Comparison of ENCODE assay signal across 7 mouse cellular contexts in genomic region chr19:44107661-44108521, GRCm38 (mm10). TPM values are rescaled to one million over a fixed set of nuclear protein-coding genes. Genes with fewer than 3 reads are reported as not detected.
DNase-seq lines count a peak whose midpoint lies in the region; ATAC-seq and TF ChIP-seq lines count a peak whose summit lies in the region.

No protein-coding gene starts in this region.

- H3K9me3 ChIP-seq in embryonic facial prominence, embryonic 15.5 days (replicated peaks), result no peaks in the 10 kb centered on the region
- no peaks in the 10 kb centered on the region for H3K9me3 ChIP-seq in heart, embryonic 15.5 days (replicated peaks)
- no peaks in the 10 kb centered on the region for H3K9me3 ChIP-seq in liver, postnatal 0 days (ENCODE audit: low read length)

- 29% methylated on average over 22 of the region's 22 CpGs for WGBS in embryonic facial prominence, embryonic 15.5 days
- WGBS in heart, embryonic 15.5 days, result 31% methylated on average over 22 of the region's 22 CpGs
- 34% methylated on average over 22 of the region's 22 CpGs for WGBS in liver, postnatal 0 days (ENCODE audit: insufficient replicate concordance)

- H3K36me3 ChIP-seq in embryonic facial prominence, embryonic 15.5 days, result peaks cover 35% of the 10 kb centered on the region
- peaks cover 24% of the 10 kb centered on the region for H3K36me3 ChIP-seq in heart, embryonic 15.5 days
- H3K36me3 ChIP-seq in liver, postnatal 0 days (replicated peaks; ENCODE audit: insufficient read depth, low read length), result peaks cover 14% of the 10 kb centered on the region

- DNase-seq in right cerebral cortex, adult 2 months (ENCODE audit: low spot score in 2 of 2), result peak; percentile 16 to 18
- no peak for DNase-seq in right cerebral cortex, postnatal 4 days
- DNase-seq in liver, postnatal 0 days, result no peak
- no peak for DNase-seq in layer of hippocampus, postnatal 36 days

- no peak for ATAC-seq in embryonic facial prominence, embryonic 15.5 days (ENCODE audit: insufficient number of reproducible peaks, low FRiP score, low TSS enrichment, low read depth)
- 0 out of 2 replicates have a peak, but pooled peaks have one; percentile 15 for ATAC-seq in heart, embryonic 15.5 days (replicated peaks; ENCODE audit: insufficient number of reproducible peaks, insufficient read depth, low FRiP score, low read depth)
- ATAC-seq in liver, postnatal 0 days, result no peak
- ATAC-seq in inflammation-experienced regulatory T-cells, adult 6 months, result no peak

- H3K4me2 ChIP-seq in embryonic facial prominence, embryonic 15.5 days (replicated peaks), result peak overlapping the region; percentile 78
- H3K4me2 ChIP-seq in heart, embryonic 15.5 days, result peak overlapping the region; percentile 88
- H3K4me2 ChIP-seq in liver, postnatal 0 days (ENCODE audit: low read depth, low read length), result peak overlapping the region; percentile 80

- H3K4me3 ChIP-seq in embryonic facial prominence, embryonic 15.5 days (replicated peaks), result peak overlapping the region; percentile 90
- H3K4me3 ChIP-seq in heart, embryonic 15.5 days, result peak overlapping the region; percentile 98
- H3K4me3 ChIP-seq in liver, postnatal 0 days (ENCODE audit: low read depth, low read length), result peak overlapping the region; percentile 97

- H3K9ac ChIP-seq in embryonic facial prominence, embryonic 15.5 days, result peak overlapping the region; percentile 93
- H3K9ac ChIP-seq in heart, embryonic 15.5 days, result peak overlapping the region; percentile 99
- peak overlapping the region; percentile 98 for H3K9ac ChIP-seq in liver, postnatal 0 days (replicated peaks)

- no peak for TF ChIP-seq CTCF in liver, postnatal 0 days (IDR thresholded peaks at IDR 0.05; ENCODE audit: low read depth)

- peaks cover 12% of the 10 kb centered on the region for H3K4me1 ChIP-seq in embryonic facial prominence, embryonic 15.5 days
- H3K4me1 ChIP-seq in heart, embryonic 15.5 days (replicated peaks), result peaks cover 15% of the 10 kb centered on the region
- peaks cover 25% of the 10 kb centered on the region for H3K4me1 ChIP-seq in liver, postnatal 0 days (ENCODE audit: insufficient read depth)

- TF ChIP-seq EP300 in liver, postnatal 0 days (IDR thresholded peaks at IDR 0.05; ENCODE audit: low read depth), result peak; percentile 6; the same call in 1 of the 2 replicates

- no peak overlapping the region; the same call in 1 of the 2 replicates for H3K27ac ChIP-seq in embryonic facial prominence, embryonic 15.5 days (replicated peaks)
- peak overlapping the region; percentile 51 for H3K27ac ChIP-seq in heart, embryonic 15.5 days
- H3K27ac ChIP-seq in liver, postnatal 0 days (ENCODE audit: low read depth), result peak overlapping the region; percentile 59

- H3K27me3 ChIP-seq in embryonic facial prominence, embryonic 15.5 days, result no peaks in the 10 kb centered on the region
- no peaks in the 10 kb centered on the region for H3K27me3 ChIP-seq in heart, embryonic 15.5 days
- H3K27me3 ChIP-seq in liver, postnatal 0 days (ENCODE audit: insufficient read depth, low read length), result no peaks in the 10 kb centered on the region

RNA-seq across cellular contexts. Expression of gene Chuk, which starts 0.6 kb away (rescaled TPM):
- polyA plus RNA-seq in embryonic facial prominence, embryonic 15.5 days (2015; fragmentation: Nextera tagmentation; extraction: Ambion mirVana), result 39.6 and 41.5 TPM in 2 replicates
- 26.7 and 28.4 TPM in 2 replicates for polyA plus RNA-seq in heart, embryonic 15.5 days (2015; fragmentation: Nextera tagmentation; extraction: Ambion mirVana)
- 27.7 and 29.6 TPM in 2 replicates for polyA plus RNA-seq in liver, postnatal 0 days (2015; fragmentation: Nextera tagmentation; extraction: Ambion mirVana)
- 10 to 100 TPM; 39.5 to 49.3 (median 40.2) TPM for polyA plus RNA-seq in inflammation-experienced regulatory T-cells, adult 6 months (2017; shearing (Covaris generic))
- 10 to 100 TPM; 51.1 to 53.6 TPM for total RNA-seq in layer of hippocampus, postnatal 36 days (2021)

RNA-seq across cellular contexts. Expression of gene Cwf19l1, which starts 27.8 kb away (rescaled TPM):
- 27.2 and 29.7 TPM in 2 replicates for polyA plus RNA-seq in embryonic facial prominence, embryonic 15.5 days (2015; fragmentation: Nextera tagmentation; extraction: Ambion mirVana)
- polyA plus RNA-seq in heart, embryonic 15.5 days (2015; fragmentation: Nextera tagmentation; extraction: Ambion mirVana), result 15.8 and 16.0 TPM in 2 replicates
- polyA plus RNA-seq in liver, postnatal 0 days (2015; fragmentation: Nextera tagmentation; extraction: Ambion mirVana), result 12.3 and 12.6 TPM in 2 replicates
- 10 to 100 TPM; 23.2 to 37.0 (median 28.4) TPM for polyA plus RNA-seq in inflammation-experienced regulatory T-cells, adult 6 months (2017; shearing (Covaris generic))
- total RNA-seq in layer of hippocampus, postnatal 36 days (2021), result 10 to 100 TPM; 18.1 to 19.2 TPM

RNA-seq across cellular contexts. Expression of gene Erlin1, which starts 38.3 kb away (rescaled TPM):
- 35.9 and 39.2 TPM in 2 replicates for polyA plus RNA-seq in embryonic facial prominence, embryonic 15.5 days (2015; fragmentation: Nextera tagmentation; extraction: Ambion mirVana)
- 14.0 and 16.9 TPM in 2 replicates for polyA plus RNA-seq in heart, embryonic 15.5 days (2015; fragmentation: Nextera tagmentation; extraction: Ambion mirVana)
- 13.8 and 14.1 TPM in 2 replicates for polyA plus RNA-seq in liver, postnatal 0 days (2015; fragmentation: Nextera tagmentation; extraction: Ambion mirVana)
- polyA plus RNA-seq in inflammation-experienced regulatory T-cells, adult 6 months (2017; shearing (Covaris generic)), result 1 to 10 TPM; 3.2 to 7.6 (median 3.3) TPM
- total RNA-seq in layer of hippocampus, postnatal 36 days (2021), result 10 to 100 TPM; 20.1 to 21.5 TPM

RNA-seq across cellular contexts. Expression of gene Bloc1s2, which starts 38.4 kb away (rescaled TPM):
- polyA plus RNA-seq in embryonic facial prominence, embryonic 15.5 days (2015; fragmentation: Nextera tagmentation; extraction: Ambion mirVana), result 83.2 and 90.4 TPM in 2 replicates
- polyA plus RNA-seq in heart, embryonic 15.5 days (2015; fragmentation: Nextera tagmentation; extraction: Ambion mirVana), result 53.0 and 53.5 TPM in 2 replicates
- 31.6 and 33.2 TPM in 2 replicates for polyA plus RNA-seq in liver, postnatal 0 days (2015; fragmentation: Nextera tagmentation; extraction: Ambion mirVana)
- polyA plus RNA-seq in inflammation-experienced regulatory T-cells, adult 6 months (2017; shearing (Covaris generic)), result 100 to 1,000 TPM; 122 to 144 (median 132) TPM
- total RNA-seq in layer of hippocampus, postnatal 36 days (2021), result 10 to 100 TPM; 62.2 to 66.8 TPM

Comparison
In these comparisons a context has a peak if more than half of its experiments do, and no peak if none do; other contexts are left out.
1. DNase-seq: peak in right cerebral cortex, adult 2 months (2 of 2); none in right cerebral cortex, postnatal 4 days (single experiment), liver, postnatal 0 days (single experiment) and layer of hippocampus, postnatal 36 days (0 of 2).
2. Peak in every context shown above with its lines, with median percentiles within 50 percentile points of each other: H3K4me2 ChIP-seq, H3K4me3 ChIP-seq and H3K9ac ChIP-seq.